Mouse (Mus musculus) NIH3T3 (cell line): ENCODE measurements around the gene Apoc2.

Experiments used
- DNase-seq: peaks from one replicate; pipeline ENCODE4 v3.0.0-alpha.2; 2012; ENCODE audit warnings: low read depth

The Apoc2 gene

GRCm38 (mm10) chr7:19628536-19629360, 49.0 kb downstream of the Apoc2 start:
- peak; percentile 98 for DNase-seq

GRCm38 (mm10) chr7:19628192-19628535, 49.6 kb downstream of the Apoc2 start:
- no peak for DNase-seq

- DNase-seq = no peak
These were observed 50.0 kb downstream of the Apoc2 start for GRCm38 (mm10) chr7:19627721-19628120.

GRCm38 (mm10) chr7:19623433-19623832, 54.3 kb downstream of the Apoc2 start:
- no peak for DNase-seq

GRCm38 (mm10) chr7:19622241-19622640, 55.5 kb downstream of the Apoc2 start:
- no peak for DNase-seq
